Mouse (Mus musculus): Measurements from ENCODE around the gene Nckap5l.
"Not testable (repeated sequence)": the region's sequence is repeated elsewhere in the genome, so short reads cannot be mapped to it uniquely, and the experiment has no call there.

The Nckap5l gene

GRCm38 (mm10) chr15:99469736-99470135, 12.2 kb upstream of the Nckap5l start:
- no peak for DNase-seq (ENCODE audit: low read depth, low spot score)

GRCm38 (mm10) chr15:99469067-99469466, 11.5 kb upstream of the Nckap5l start:
- peak; percentile 82 for DNase-seq (ENCODE audit: low read depth, low spot score)

DNA sequence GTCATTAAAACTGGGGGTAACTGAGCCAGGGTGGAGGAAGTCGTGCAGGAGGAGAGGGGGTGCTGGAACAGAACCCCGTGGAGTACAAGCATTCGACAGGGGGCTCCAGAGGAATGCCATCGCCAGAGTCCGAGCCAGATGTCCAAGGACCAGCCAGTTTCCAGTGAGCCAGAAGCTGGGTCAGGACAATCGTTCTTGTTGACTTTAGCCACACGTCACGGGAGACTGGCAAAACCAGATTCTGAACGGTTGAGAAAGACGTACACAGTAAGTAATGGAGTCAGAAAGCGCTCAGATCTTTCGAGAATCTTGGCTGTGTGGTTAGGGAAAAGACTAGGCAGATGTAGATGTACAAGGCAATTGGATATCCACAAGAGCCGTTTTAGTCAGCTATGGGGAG, 5.6 kb upstream of the Nckap5l start:
- DNase-seq (ENCODE audit: low read depth, low spot score) = no peak

- peak; percentile 66 for DNase-seq (ENCODE audit: low read depth, low spot score)
Observed at GRCm38 (mm10) chr15:99456963-99457605, 464 bp downstream of the Nckap5l start.

DNA sequence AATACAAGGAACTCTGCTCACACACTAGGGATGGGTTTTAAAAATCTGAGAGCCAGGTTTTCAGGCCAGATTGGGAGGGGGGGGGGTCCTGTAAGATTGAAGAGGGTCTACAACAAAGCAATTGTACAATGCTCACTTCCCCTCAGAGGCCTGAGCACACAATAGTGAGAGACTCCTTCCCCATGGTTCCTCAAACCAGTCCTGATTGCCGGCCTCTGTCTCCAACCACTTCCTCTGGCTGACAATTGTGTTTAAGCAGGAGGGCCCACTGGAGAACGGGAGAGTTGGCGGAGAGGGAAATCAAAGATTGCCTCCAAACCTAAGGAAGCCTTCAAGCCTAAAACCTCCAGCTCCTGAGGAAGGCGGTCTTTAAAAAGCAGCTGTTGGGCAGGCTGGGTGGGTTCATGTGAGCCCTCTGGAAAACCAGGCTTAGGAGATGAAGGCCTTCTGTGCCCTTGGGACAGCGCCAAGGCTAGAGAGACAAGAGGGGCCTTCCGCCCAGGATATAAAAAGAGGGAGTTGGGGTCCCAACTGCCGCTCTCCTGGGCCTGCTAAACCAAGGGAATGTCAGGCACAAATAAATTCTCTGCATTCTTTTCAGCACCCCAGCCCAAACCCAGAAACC, 1.1 kb downstream of the Nckap5l start:
- no peak for DNase-seq (ENCODE audit: low read depth, low spot score)

DNA sequence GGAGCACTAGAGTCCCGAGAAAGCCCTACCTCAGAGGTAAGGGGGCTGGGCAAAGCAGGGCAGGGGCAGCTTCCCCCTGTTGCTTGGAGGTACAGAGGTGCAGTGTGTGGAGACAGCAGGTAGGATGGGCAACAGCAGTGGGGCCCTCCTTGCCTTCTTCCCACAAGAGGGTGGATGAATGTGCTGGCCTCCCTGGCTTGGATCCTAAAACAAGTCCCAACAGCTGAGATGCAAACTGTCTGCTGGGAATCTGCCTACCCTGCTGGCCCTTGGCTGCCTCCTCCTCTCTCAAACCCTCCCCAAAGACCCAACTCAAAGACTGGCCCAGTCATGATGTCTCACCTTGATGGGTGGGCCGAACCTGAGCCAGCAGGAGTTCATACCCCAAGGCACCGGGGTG, 2.1 kb downstream of the Nckap5l start:
- DNase-seq (ENCODE audit: low read depth, low spot score) = no peak

DNA sequence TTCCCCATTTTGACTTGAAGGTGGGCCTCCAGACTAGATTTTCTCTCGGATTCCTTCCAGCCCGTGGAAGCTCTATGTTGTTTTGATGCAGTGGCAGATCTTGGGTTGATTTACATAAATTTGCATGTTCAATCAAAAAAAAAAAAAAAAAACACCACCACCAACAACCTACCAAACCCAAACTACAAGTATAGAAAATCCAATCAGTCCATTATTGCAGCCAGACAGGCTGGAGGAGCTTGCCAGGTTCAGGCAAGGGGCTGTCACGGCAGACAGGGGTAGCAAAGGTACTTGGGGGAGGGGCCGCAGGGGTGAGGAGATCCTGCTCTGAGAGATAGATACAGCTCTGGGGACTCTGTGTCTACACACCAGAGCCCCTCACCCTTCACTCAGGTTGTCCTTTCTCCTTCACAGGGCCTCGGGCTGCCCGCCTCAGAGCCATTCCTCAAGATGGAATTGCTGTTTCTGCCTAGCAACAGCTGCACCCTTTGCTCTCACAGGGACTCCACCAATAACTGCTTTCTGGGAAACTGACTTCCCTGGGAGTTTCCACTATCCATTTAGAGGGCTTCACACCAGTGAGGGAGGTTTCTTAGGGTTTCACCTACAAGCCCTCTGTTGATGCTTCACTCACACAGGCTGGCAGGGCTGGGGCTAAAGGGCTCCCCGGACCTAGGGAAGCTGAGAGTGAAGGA, 2.8 kb downstream of the Nckap5l start:
- DNase-seq (ENCODE audit: low read depth, low spot score) = no peak

- DNase-seq (ENCODE audit: low read depth, low spot score) = no peak
Observed at GRCm38 (mm10) chr15:99453153-99453900, 4.2 kb downstream of the Nckap5l start.

- no peak for DNase-seq (ENCODE audit: low read depth, low spot score)
Observed at GRCm38 (mm10) chr15:99449751-99450280, 7.7 kb downstream of the Nckap5l start.

DNA sequence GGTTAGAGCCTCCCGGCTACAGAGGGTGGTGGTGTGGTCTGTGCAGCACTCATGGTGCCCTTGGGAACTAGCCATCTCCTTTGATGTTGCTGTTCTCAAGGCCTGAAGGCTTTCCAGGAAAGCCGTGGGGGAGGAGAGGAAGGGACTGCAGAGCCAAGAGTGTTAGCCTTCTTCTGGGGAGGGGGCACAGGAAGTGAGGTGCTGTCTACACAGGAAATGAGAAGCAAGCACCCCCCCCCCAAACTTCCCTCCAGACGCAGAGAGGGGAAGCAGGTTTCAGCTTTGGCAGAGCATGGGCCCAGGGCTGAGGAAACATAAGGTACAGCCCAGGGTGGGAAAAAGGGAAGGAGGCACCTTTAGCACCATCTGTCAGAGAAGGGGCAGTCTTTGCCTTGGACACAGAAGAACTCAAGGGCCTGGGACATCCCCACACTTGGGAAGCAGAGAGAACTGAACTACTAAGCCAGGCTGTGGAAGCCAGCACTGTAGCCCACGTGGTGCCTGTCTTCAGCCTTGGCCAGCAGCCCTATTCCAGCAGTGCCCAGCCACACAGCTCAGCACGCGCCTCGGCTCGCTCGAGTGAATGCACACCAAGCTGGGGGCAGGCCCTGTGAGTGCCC, 8.3 kb downstream of the Nckap5l start:
- DNase-seq (ENCODE audit: low read depth, low spot score) = peak; percentile 33

GRCm38 (mm10) chr15:99446136-99446535, 11.4 kb downstream of the Nckap5l start:
- DNase-seq (ENCODE audit: low read depth, low spot score) = not testable (repeated sequence)

DNA sequence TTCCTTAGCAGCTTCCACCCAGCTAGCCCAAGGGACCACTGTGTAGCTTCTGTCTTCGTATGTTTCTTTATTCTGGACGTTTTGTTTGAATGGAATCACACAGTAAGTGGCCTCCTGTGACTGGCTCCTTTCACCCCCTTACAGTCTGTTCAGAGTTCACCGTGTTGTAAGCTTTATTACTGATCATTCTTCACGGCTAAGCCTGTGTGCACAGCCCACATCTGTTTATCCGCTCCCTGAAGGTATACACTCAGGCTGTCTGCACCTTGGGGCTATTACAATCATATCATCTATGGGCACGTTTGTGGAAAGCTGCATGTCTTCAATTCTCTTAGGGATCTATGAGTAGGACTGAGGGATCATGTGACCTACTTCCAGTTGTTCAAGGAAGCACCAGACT, 12.0 kb downstream of the Nckap5l start:
- no peak for DNase-seq (ENCODE audit: low read depth, low spot score)

GRCm38 (mm10) chr15:99442358-99442757, 15.2 kb downstream of the Nckap5l start:
- no peak for DNase-seq (ENCODE audit: low read depth, low spot score)

- DNase-seq (ENCODE audit: low read depth, low spot score) = no peak
Observed at GRCm38 (mm10) chr15:99440816-99441457, 16.6 kb downstream of the Nckap5l start.

GRCm38 (mm10) chr15:99440112-99440815, 17.3 kb downstream of the Nckap5l start:
- DNase-seq (ENCODE audit: low read depth, low spot score) = no peak

GRCm38 (mm10) chr15:99438966-99439698, 18.4 kb downstream of the Nckap5l start:
- no peak for DNase-seq (ENCODE audit: low read depth, low spot score)

DNA sequence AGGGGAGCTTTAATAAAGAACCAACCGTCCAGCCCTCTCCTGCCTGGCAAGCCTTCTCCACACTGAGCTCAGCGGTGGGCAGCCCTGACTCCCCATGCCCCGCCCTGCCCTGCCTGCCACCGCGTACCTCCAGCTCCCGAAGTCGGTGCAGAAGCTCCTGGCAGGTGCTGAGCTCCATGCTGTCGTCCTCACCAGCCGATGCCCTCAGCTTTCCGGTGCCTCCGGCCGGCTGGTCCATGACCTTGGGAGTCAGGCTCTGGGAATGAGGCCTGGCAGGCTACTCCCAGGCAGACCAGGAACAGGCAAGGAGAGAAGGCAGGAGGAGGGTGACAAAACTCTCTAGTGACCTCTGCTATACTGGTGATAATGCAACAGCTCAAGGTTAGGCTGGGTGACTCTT, 23.6 kb downstream of the Nckap5l start:
- DNase-seq (ENCODE audit: low read depth, low spot score) = no peak

- DNase-seq (ENCODE audit: low read depth, low spot score) = no peak
Observed at GRCm38 (mm10) chr15:99433081-99433718, 24.3 kb downstream of the Nckap5l start.

GRCm38 (mm10) chr15:99431967-99432366, 25.6 kb downstream of the Nckap5l start:
- no peak for DNase-seq (ENCODE audit: low read depth, low spot score)

Data from CD4-positive, CD25-positive, alpha-beta regulatory T cell, adult 2 months (primary cell).